Mouse (Mus musculus): Measurements from ENCODE around the gene Dhrs7c. TPM values are rescaled to one million over a fixed set of nuclear protein-coding genes. Genes with fewer than 3 reads are reported as not detected.

Dhrs7c gene
- polyA plus RNA-seq, 1 experiment from 2014 or later, result not detected

- Histone ChIP-seq H3K4me2 (ENCODE audit: low read length) (no peak overlapping the region), H3K4me1 (ENCODE audit: control insufficient read depth, insufficient read depth, low read depth, low read length) (peaks cover 5% of the 10 kb centered on the region; the same call in 1 of the 2 replicates), H3K4me3 (ENCODE audit: low read length) (no peak overlapping the region), H3K27ac (ENCODE audit: low read depth, low read length) (no peak overlapping the region), H3K36me3 (ENCODE audit: control insufficient read depth, insufficient read depth, low read length) (no peaks in the 10 kb centered on the region), H3K9me3 (ENCODE audit: control insufficient read depth, low read length) (no peaks in the 10 kb centered on the region), H3K9ac (ENCODE audit: low read depth, low read length) (no peak overlapping the region), H3K27me3 (replicated peaks; ENCODE audit: control insufficient read depth, insufficient read depth, low read length) (no peaks in the 10 kb centered on the region)
- 60% methylated on average over 7 of the region's 7 CpGs for WGBS
- no peak for ATAC-seq
Measured at GRCm38 (mm10) chr11:67860743-67861398, 62.9 kb downstream of the Dhrs7c start.

DNA sequence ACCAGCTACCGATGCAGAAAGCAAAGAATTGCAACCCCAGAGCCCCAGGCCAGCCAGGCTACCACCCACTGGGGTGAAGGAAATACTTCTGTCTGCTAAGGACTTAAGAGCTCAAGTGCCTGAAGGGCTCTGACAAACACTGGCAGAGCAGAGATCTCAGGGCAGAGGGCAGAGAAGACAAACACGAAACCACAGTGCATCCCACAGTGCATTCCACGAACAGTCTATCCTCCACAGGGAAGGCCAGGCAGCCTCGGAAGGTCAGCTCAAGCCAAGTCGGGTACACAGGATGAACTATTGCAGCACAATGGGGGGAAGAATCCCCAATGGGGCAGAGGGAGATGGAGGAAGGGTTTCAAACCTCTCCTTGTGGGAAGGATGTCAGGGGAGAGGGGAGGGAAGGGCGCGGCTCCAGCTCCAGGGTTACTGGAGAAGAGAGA is 63.4 kb downstream of the Dhrs7c start:
- Histone ChIP-seq H3K27me3 (replicated peaks; ENCODE audit: control insufficient read depth, insufficient read depth, low read length) (no peaks in the 10 kb centered on the region), H3K4me2 (ENCODE audit: low read length) (no peak overlapping the region), H3K4me3 (ENCODE audit: low read length) (no peak overlapping the region), H3K27ac (ENCODE audit: low read depth, low read length) (no peak overlapping the region), H3K4me1 (ENCODE audit: control insufficient read depth, insufficient read depth, low read depth, low read length) (peaks cover 5% of the 10 kb centered on the region; the same call in 1 of the 2 replicates), H3K9ac (ENCODE audit: low read depth, low read length) (no peak overlapping the region), H3K9me3 (ENCODE audit: control insufficient read depth, low read length) (no peaks in the 10 kb centered on the region), H3K36me3 (ENCODE audit: control insufficient read depth, insufficient read depth, low read length) (no peaks in the 10 kb centered on the region)
- 12% methylated on average over 7 of the region's 7 CpGs for WGBS
- no peak for ATAC-seq

DNA sequence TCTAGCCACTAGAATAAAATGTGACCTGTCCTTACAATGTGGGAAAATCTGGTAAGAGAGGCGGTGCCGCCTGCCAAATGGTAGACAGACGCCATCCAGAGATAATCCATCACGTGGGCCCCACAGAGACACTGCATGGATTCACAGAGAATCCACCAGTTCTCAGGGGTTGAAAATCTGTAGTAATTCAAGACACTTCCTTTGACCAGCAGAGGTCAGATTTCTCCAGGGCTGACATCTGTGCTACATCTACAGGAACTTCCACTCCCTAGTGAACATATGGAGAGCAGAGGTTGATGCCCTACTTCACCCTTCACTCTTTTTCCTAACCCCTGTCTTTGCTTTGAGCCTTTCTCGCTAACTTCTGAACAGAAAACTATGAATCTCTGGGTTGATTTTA is 67.1 kb downstream of the Dhrs7c start:
- no peak overlapping the region for H3K4me2 ChIP-seq (ENCODE audit: low read length)
- no peaks in the 10 kb centered on the region for H3K27me3 ChIP-seq (replicated peaks; ENCODE audit: control insufficient read depth, insufficient read depth, low read length)
- H3K27ac ChIP-seq (ENCODE audit: low read depth, low read length), result no peak overlapping the region
- H3K4me3 ChIP-seq (ENCODE audit: low read length), result no peak overlapping the region
- H3K4me1 ChIP-seq (ENCODE audit: control insufficient read depth, insufficient read depth, low read depth, low read length), result peaks cover 5% of the 10 kb centered on the region; the same call in 1 of the 2 replicates
- 75% methylated on average over 5 of the region's 5 CpGs for WGBS
- ATAC-seq, result no peak
- H3K9me3 ChIP-seq (ENCODE audit: control insufficient read depth, low read length), result no peaks in the 10 kb centered on the region
- no peaks in the 10 kb centered on the region for H3K36me3 ChIP-seq (ENCODE audit: control insufficient read depth, insufficient read depth, low read length)
- H3K9ac ChIP-seq (ENCODE audit: low read depth, low read length), result no peak overlapping the region

Other genes starting within 250 kb of the Dhrs7c start
- gene Rcvrn, start 102.9 kb upstream of the Dhrs7c start, polyA plus RNA-seq (2015; fragmentation: Nextera tagmentation; extraction: Ambion mirVana), result not detected in 2 replicates
- 0.02 and 0.05 TPM in 2 replicates for gene Glp2r, start 27.0 kb upstream of the Dhrs7c start, polyA plus RNA-seq (2015; fragmentation: Nextera tagmentation; extraction: Ambion mirVana)
- gene Gsg1l2, start 23.6 kb upstream of the Dhrs7c start, polyA plus RNA-seq (2015; fragmentation: Nextera tagmentation; extraction: Ambion mirVana), result 0.22 and 0.26 TPM in 2 replicates
- 0.64 TPM in 2 replicates for gene Usp43, start 124.0 kb downstream of the Dhrs7c start, polyA plus RNA-seq (2015; fragmentation: Nextera tagmentation; extraction: Ambion mirVana)
- gene Cfap52, start 167.5 kb downstream of the Dhrs7c start, polyA plus RNA-seq (2015; fragmentation: Nextera tagmentation; extraction: Ambion mirVana), result 6.4 and 7.1 TPM in 2 replicates
- 60.1 and 61.6 TPM in 2 replicates for gene Stx8, start 168.0 kb downstream of the Dhrs7c start, polyA plus RNA-seq (2015; fragmentation: Nextera tagmentation; extraction: Ambion mirVana)

Measured in hindbrain, embryonic 16.5 days (tissue).